Mouse (Mus musculus) thymus, postnatal 10 days (tissue): ENCODE measurements around the gene Zfp821.

ENCODE experiments used
- DNase-seq, 2 experiments: peaks; one replicate each; pipeline ENCODE4 v3.0.0; 2021; ENCODE audit warnings: low spot score in 2 of 2

The Zfp821 gene

GRCm38 (mm10) chr8:109705320-109706075, at the start of gene Zfp821:
TSS of gene Zfp821 (plus strand) at chr8:109705546.
- peak; percentile 91 to 92 for DNase-seq

GRCm38 (mm10) chr8:109656860-109657259, 48.5 kb upstream of the Zfp821 start:
- DNase-seq: no peak

GRCm38 (mm10) chr8:109662328-109662727, 43.0 kb upstream of the Zfp821 start:
- DNase-seq: no peak

- no peak for DNase-seq
Observed at GRCm38 (mm10) chr8:109666616-109667015, 38.7 kb upstream of the Zfp821 start.

- DNase-seq: no peak
Observed at GRCm38 (mm10) chr8:109672656-109673055, 32.7 kb upstream of the Zfp821 start.

GRCm38 (mm10) chr8:109673596-109673995, 31.8 kb upstream of the Zfp821 start:
- DNase-seq: no peak

- DNase-seq: no peak
Observed at GRCm38 (mm10) chr8:109675896-109676643, 29.3 kb upstream of the Zfp821 start.

- DNase-seq: no peak
Observed at GRCm38 (mm10) chr8:109681535-109681934, 23.8 kb upstream of the Zfp821 start.

GRCm38 (mm10) chr8:109682120-109682519, 23.2 kb upstream of the Zfp821 start:
- no peak for DNase-seq

GRCm38 (mm10) chr8:109687248-109687647, 18.1 kb upstream of the Zfp821 start:
- DNase-seq: no peak

- no peak for DNase-seq
Observed at GRCm38 (mm10) chr8:109691769-109692168, 13.6 kb upstream of the Zfp821 start.

- DNase-seq: no peak
Observed at GRCm38 (mm10) chr8:109692443-109693145, 12.8 kb upstream of the Zfp821 start.

GRCm38 (mm10) chr8:109693146-109693900, 12.0 kb upstream of the Zfp821 start, which contains the start of gene Ist1:
TSS of gene Ist1 (minus strand) at chr8:109693260.
- DNase-seq: peak; percentile 98 to 99

GRCm38 (mm10) chr8:109694154-109694553, 11.2 kb upstream of the Zfp821 start:
- DNase-seq: no peak

GRCm38 (mm10) chr8:109697754-109698153, 7.6 kb upstream of the Zfp821 start:
- DNase-seq: no peak

- no peak for DNase-seq
Observed at GRCm38 (mm10) chr8:109698477-109698876, 6.9 kb upstream of the Zfp821 start.

GRCm38 (mm10) chr8:109704565-109705319, 604 bp upstream of the Zfp821 start:
- no peak for DNase-seq

- peak; percentile 17 to 18 for DNase-seq
Observed at GRCm38 (mm10) chr8:109706076-109706873, 929 bp downstream of the Zfp821 start.

GRCm38 (mm10) chr8:109706874-109707237, 1.5 kb downstream of the Zfp821 start:
- DNase-seq: peak; percentile 80 to 87

GRCm38 (mm10) chr8:109707921-109708320, 2.6 kb downstream of the Zfp821 start:
- DNase-seq: peak; percentile 43
